In the genomic region with DNA sequence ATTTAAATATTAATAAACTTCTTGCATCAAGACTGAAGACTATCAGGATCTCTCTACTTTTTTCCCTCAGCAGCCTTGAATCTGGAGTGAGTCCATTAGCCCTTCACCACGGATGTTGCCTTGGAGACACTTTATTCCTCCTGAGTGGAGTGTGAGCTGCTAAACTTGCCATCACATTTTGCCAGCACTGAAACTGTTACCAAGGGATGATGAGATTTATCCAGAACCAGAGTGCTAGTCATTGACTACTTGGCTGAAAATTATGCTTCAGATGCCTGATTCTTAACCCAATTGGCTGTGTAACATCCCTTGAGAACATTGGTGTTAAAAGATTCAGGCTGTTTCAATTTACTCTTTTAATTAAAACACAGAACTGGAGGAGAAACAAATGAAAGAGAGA, we compare ENCODE assay signal across 15 mouse cellular contexts.
"Had no signal": no experiment of that assay in that cellular context is flagged by ENCODE, and none has a peak within 500 bp of the region (broad histone marks: within the 10 kb centered on the region; RNA-seq: fewer than 3 reads in every experiment).

No protein-coding gene starts in this region.

- ATAC-seq: liver, postnatal 0 days; midbrain, embryonic 16.5 days had no signal

- H3K27me3 ChIP-seq: limb, embryonic 12.5 days; liver, embryonic 13.5 days; lung, embryonic 15.5 days; megakaryocyte, embryonic 14.5 days; midbrain, embryonic 12.5 days had no signal

- H3K9ac ChIP-seq: limb, embryonic 12.5 days; liver, embryonic 13.5 days; liver, postnatal 0 days; lung, embryonic 15.5 days; midbrain, embryonic 12.5 days had no signal

- H3K4me1 ChIP-seq: limb, embryonic 12.5 days; liver, embryonic 13.5 days; lung, embryonic 15.5 days; megakaryocyte, embryonic 14.5 days; midbrain, embryonic 12.5 days had no signal

- H3K36me3 ChIP-seq: limb, embryonic 12.5 days; liver, embryonic 13.5 days; lung, embryonic 15.5 days; midbrain, embryonic 12.5 days had no signal

- H3K4me2 ChIP-seq: limb, embryonic 12.5 days; liver, embryonic 13.5 days; lung, embryonic 15.5 days; midbrain, embryonic 12.5 days had no signal

- H3K4me3 ChIP-seq: left cerebral cortex, adult 2 months; limb, embryonic 12.5 days; liver, embryonic 13.5 days; lung, embryonic 15.5 days; megakaryocyte, embryonic 14.5 days; midbrain, embryonic 12.5 days had no signal

- H3K9me3 ChIP-seq: limb, embryonic 12.5 days; liver, embryonic 13.5 days; lung, embryonic 15.5 days; megakaryocyte, embryonic 14.5 days; midbrain, embryonic 12.5 days had no signal

- DNase-seq: kidney, adult 8-10 months; kidney, postnatal 25 days; liver; liver, embryonic 13.5 days; liver, postnatal 0 days; lung, postnatal 14 days; right cerebral cortex, postnatal 14 days; thymus, postnatal 36 days had no signal

- H3K27ac ChIP-seq: left cerebral cortex, adult 2 months; limb, embryonic 12.5 days; liver, embryonic 13.5 days; lung, embryonic 15.5 days; macrophage; midbrain, embryonic 12.5 days had no signal
